In genomic region chr12:27552809-27553208, GRCm38 (mm10) we compare ENCODE assay signal across 13 mouse cellular contexts.
"Had no signal": no experiment of that assay in that cellular context is flagged by ENCODE, and none has a peak within 500 bp of the region (broad histone marks: within the 10 kb centered on the region; RNA-seq: fewer than 3 reads in every experiment).

No protein-coding gene starts in this region.

- DNase-seq: kidney, adult 2 months; left cerebral cortex, postnatal 4 days; lung, postnatal 4 days; midbrain, embryonic 14.5 days; right cerebral cortex, adult 18-20 months; thymus, adult 18-20 months; thymus, postnatal 14 days had no signal

- H3K9me3 ChIP-seq: limb, embryonic 15.5 days; liver, embryonic 12.5 days; lung, embryonic 15.5 days; midbrain, embryonic 10.5 days; neural tube, embryonic 13.5 days had no signal

- ATAC-seq: intestine, embryonic 16.5 days; liver, embryonic 12.5 days had no signal

- H3K4me2 ChIP-seq: limb, embryonic 15.5 days; liver, embryonic 12.5 days; lung, embryonic 15.5 days; neural tube, embryonic 13.5 days had no signal

- H3K36me3 ChIP-seq: limb, embryonic 15.5 days; liver, embryonic 12.5 days; lung, embryonic 15.5 days; midbrain, embryonic 10.5 days; neural tube, embryonic 13.5 days had no signal

- H3K4me3 ChIP-seq: limb, embryonic 15.5 days; liver, embryonic 12.5 days; lung, embryonic 15.5 days; midbrain, embryonic 10.5 days; neural tube, embryonic 13.5 days had no signal

- H3K27ac ChIP-seq: limb, embryonic 15.5 days; liver, embryonic 12.5 days; lung, embryonic 15.5 days; midbrain, embryonic 10.5 days; neural tube, embryonic 13.5 days had no signal

- H3K9ac ChIP-seq: limb, embryonic 15.5 days; liver, embryonic 12.5 days; lung, embryonic 15.5 days; neural tube, embryonic 13.5 days had no signal

- H3K4me1 ChIP-seq: limb, embryonic 15.5 days; liver, embryonic 12.5 days; lung, embryonic 15.5 days; midbrain, embryonic 10.5 days; neural tube, embryonic 13.5 days had no signal

- H3K27me3 ChIP-seq: limb, embryonic 15.5 days; liver, embryonic 12.5 days; lung, embryonic 15.5 days; neural tube, embryonic 13.5 days had no signal
